Mouse (Mus musculus): Measurements from ENCODE around the gene Gadl1. TPM values are rescaled to one million over a fixed set of nuclear protein-coding genes. Genes with fewer than 3 reads are reported as not detected.
A peak's percentile ranks its signal among the peaks of the same experiment; 100 is the strongest.

Gadl1 gene
- total and polyA plus RNA-seq, 2 experiments from 2014 or later, result 0.19 to 0.50 TPM

GRCm38 (mm10) chr9:116122544-116122943, 213.3 kb downstream of the Gadl1 start:
- 84% methylated on average over 6 of the region's 6 CpGs for WGBS
- Histone ChIP-seq H3K4me1 (ENCODE audit: insufficient read depth) (no peaks in the 10 kb centered on the region), H3K27ac (ENCODE audit: low read depth, low read length) (no peak overlapping the region), H3K4me3 (ENCODE audit: low read depth, low read length) (no peak overlapping the region), H3K9me3 (ENCODE audit: low read length) (no peaks in the 10 kb centered on the region), H3K36me3 (ENCODE audit: insufficient read depth) (no peaks in the 10 kb centered on the region), H3K9ac (no peak overlapping the region), H3K4me2 (ENCODE audit: low read depth) (no peak overlapping the region), H3K27me3 (ENCODE audit: insufficient read depth, low read length) (no peaks in the 10 kb centered on the region)
- TF ChIP-seq CTCF (IDR thresholded peaks at IDR 0.05; ENCODE audit: low read depth), result peak; percentile 11; the same call in 1 of the 2 replicates
- DNase-seq (no peak), ATAC-seq (no peak)

- no peak for TF ChIP-seq CTCF (IDR thresholded peaks at IDR 0.05; ENCODE audit: low read depth)
- no peak overlapping the region for H3K4me3 ChIP-seq (ENCODE audit: low read depth, low read length)
- H3K27ac ChIP-seq (ENCODE audit: low read depth, low read length), result no peak overlapping the region
- H3K4me1 ChIP-seq (ENCODE audit: insufficient read depth), result no peaks in the 10 kb centered on the region
- WGBS, result 79% methylated on average over 9 of the region's 9 CpGs
- DNase-seq, result no peak
- no peaks in the 10 kb centered on the region for H3K27me3 ChIP-seq (ENCODE audit: insufficient read depth, low read length)
- no peak overlapping the region for H3K4me2 ChIP-seq (ENCODE audit: low read depth)
- no peaks in the 10 kb centered on the region for H3K36me3 ChIP-seq (ENCODE audit: insufficient read depth)
- H3K9ac ChIP-seq, result no peak overlapping the region
- ATAC-seq, result no peak
- no peaks in the 10 kb centered on the region for H3K9me3 ChIP-seq (ENCODE audit: low read length)
Measured at GRCm38 (mm10) chr9:116122969-116123589, 213.8 kb downstream of the Gadl1 start.

All from forebrain, postnatal 0 days (tissue).